Mouse (Mus musculus): ENCODE results near the gene Tspoap1.

DNA sequence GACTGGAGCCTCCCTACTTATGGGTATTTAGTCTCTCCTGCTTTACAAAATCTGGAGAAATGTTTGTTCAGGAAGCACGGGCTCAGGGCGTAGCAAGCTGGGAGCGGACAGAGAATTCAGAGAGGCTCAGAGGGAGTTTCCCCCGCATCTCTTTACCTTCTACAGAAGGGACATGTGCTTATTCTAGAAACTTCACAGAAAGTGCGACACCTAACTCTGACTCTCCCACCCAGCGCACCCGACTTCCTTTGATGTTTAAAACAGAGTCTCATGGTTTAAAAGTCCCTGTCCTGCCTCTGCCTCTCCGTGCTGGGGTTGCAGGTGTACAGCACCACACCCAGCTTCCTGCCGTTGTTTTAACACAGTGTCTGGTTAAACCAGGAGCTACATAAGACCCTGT, 39.5 kb upstream of the Tspoap1 start:
- TF ChIP-seq CTCF (IDR thresholded peaks at IDR 0.05; ENCODE audit: control insufficient read depth, insufficient read depth, insufficient replicate concordance, low read depth, low read length) (no peak), POLR2A (IDR thresholded peaks at IDR 0.05; ENCODE audit: control insufficient read depth, low read depth, low read length) (no peak)
